ENCODE assay signal across 8 mouse cellular contexts in the genomic region with DNA sequence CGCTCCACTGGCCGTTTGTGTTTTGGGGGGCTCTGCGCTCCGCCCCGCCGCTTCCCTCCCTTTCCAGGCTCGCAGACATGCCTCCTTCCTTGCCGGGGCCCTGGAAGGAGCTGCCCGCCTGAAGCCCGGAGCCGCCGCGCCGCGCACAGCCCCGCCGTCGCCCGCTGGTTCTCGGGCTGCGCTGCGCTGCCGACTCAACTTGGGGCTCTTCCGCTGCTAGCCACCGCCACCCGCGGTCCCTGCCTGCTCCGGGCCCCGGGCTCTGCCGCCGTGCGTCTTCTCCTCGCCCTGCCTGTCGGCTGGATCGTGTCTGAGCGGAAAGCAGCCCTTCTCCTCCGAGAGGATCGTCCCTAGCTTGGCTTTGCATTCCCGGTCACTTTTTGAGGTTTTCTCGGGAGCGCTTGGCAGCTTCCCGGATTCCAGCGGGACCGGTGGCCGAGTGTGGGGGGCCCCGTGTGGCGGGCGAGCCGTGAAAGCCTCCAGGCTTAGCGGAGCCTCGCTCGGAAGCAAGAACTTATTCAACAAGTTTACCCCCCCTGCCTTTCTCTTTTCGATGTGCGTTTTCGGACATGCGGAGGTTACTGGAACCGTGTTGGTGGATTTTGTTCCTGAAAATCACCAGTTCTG. TPM values are rescaled to one million over a fixed set of nuclear protein-coding genes. Genes with fewer than 3 reads are reported as not detected.
DNase-seq lines count a peak whose midpoint lies in the region; ATAC-seq and TF ChIP-seq lines count a peak whose summit lies in the region.

No protein-coding gene starts in this region.

- H3K27me3 ChIP-seq in lung, embryonic 14.5 days (ENCODE audit: insufficient read depth, low read length), result no peaks in the 10 kb centered on the region
- no peaks in the 10 kb centered on the region for H3K27me3 ChIP-seq in forebrain, embryonic 15.5 days
- no peaks in the 10 kb centered on the region for H3K27me3 ChIP-seq in limb, embryonic 12.5 days
- no peaks in the 10 kb centered on the region for H3K27me3 ChIP-seq in neural tube, embryonic 14.5 days (ENCODE audit: control insufficient read depth, insufficient read depth, low read length)

- peak; percentile 72 for DNase-seq in adrenal gland, adult 2 months
- no peak for DNase-seq in adrenal gland, postnatal 4 days (ENCODE audit: low spot score in 2 of 2)
- no peak for DNase-seq in lung, embryonic 14.5 days
- DNase-seq in lung, postnatal 36 days, result no peak
- no peak for DNase-seq in cerebellum, adult 9-10 months

- peak overlapping the region; percentile 98 for H3K4me2 ChIP-seq in lung, embryonic 14.5 days
- H3K4me2 ChIP-seq in forebrain, embryonic 15.5 days (replicated peaks), result peak overlapping the region; percentile 95
- H3K4me2 ChIP-seq in limb, embryonic 12.5 days, result peak overlapping the region; percentile 94
- H3K4me2 ChIP-seq in neural tube, embryonic 14.5 days (ENCODE audit: low read depth, low read length), result peak overlapping the region; percentile 81

- ATAC-seq in lung, embryonic 14.5 days (ENCODE audit: insufficient read depth), result peak; percentile 57
- peak; percentile 73 for ATAC-seq in forebrain, embryonic 15.5 days (replicated peaks)
- no peak for ATAC-seq in limb, embryonic 12.5 days (ENCODE audit: insufficient number of reproducible peaks, insufficient read depth, low FRiP score, low TSS enrichment, low read depth)
- ATAC-seq in neural tube, embryonic 14.5 days (ENCODE audit: low read depth), result peak; percentile 56

- peak overlapping the region; percentile 91 for H3K9ac ChIP-seq in lung, embryonic 14.5 days
- H3K9ac ChIP-seq in forebrain, embryonic 15.5 days (replicated peaks), result peak overlapping the region; percentile 84
- peak overlapping the region; percentile 94 for H3K9ac ChIP-seq in limb, embryonic 12.5 days (replicated peaks)
- H3K9ac ChIP-seq in neural tube, embryonic 14.5 days (replicated peaks; ENCODE audit: low read depth, low read length), result peak overlapping the region; percentile 76

- H3K4me3 ChIP-seq in lung, embryonic 14.5 days (ENCODE audit: low read depth, low read length), result peak overlapping the region; percentile 75
- H3K4me3 ChIP-seq in forebrain, embryonic 15.5 days, result peak overlapping the region; percentile 84
- H3K4me3 ChIP-seq in limb, embryonic 12.5 days (replicated peaks), result peak overlapping the region; percentile 79
- H3K4me3 ChIP-seq in neural tube, embryonic 14.5 days (ENCODE audit: low read depth, low read length), result peak overlapping the region; percentile 67

- no peak for TF ChIP-seq CTCF in lung, embryonic 14.5 days (IDR thresholded peaks at IDR 0.05; ENCODE audit: low read depth)

- H3K9me3 ChIP-seq in lung, embryonic 14.5 days (ENCODE audit: low read depth, low read length), result no peaks in the 10 kb centered on the region
- H3K9me3 ChIP-seq in forebrain, embryonic 15.5 days, result no peaks in the 10 kb centered on the region
- 0 out of 2 replicates have a peak, but pooled peaks cover 3% of the 10 kb centered on the region for H3K9me3 ChIP-seq in limb, embryonic 12.5 days
- H3K9me3 ChIP-seq in neural tube, embryonic 14.5 days (ENCODE audit: control insufficient read depth, low read length), result no peaks in the 10 kb centered on the region

- under 1% methylated on average over 57 of the region's 57 CpGs for WGBS in lung, embryonic 14.5 days
- under 1% methylated on average over 56 of the region's 57 CpGs for WGBS in forebrain, embryonic 15.5 days
- WGBS in limb, embryonic 12.5 days, result under 1% methylated on average over 57 of the region's 57 CpGs
- under 1% methylated on average over 56 of the region's 57 CpGs for WGBS in neural tube, embryonic 14.5 days

- H3K4me1 ChIP-seq in lung, embryonic 14.5 days (ENCODE audit: insufficient read depth), result peaks cover 2% of the 10 kb centered on the region; the same call in 1 of the 2 replicates
- peaks cover 31% of the 10 kb centered on the region for H3K4me1 ChIP-seq in forebrain, embryonic 15.5 days
- peaks cover 23% of the 10 kb centered on the region for H3K4me1 ChIP-seq in limb, embryonic 12.5 days (replicated peaks)
- H3K4me1 ChIP-seq in neural tube, embryonic 14.5 days (ENCODE audit: control insufficient read depth, insufficient read depth, low read length), result peaks cover 16% of the 10 kb centered on the region

- H3K27ac ChIP-seq in lung, embryonic 14.5 days (ENCODE audit: low read depth), result peak overlapping the region; percentile 98
- peak overlapping the region; percentile 97 for H3K27ac ChIP-seq in forebrain, embryonic 15.5 days (replicated peaks)
- H3K27ac ChIP-seq in limb, embryonic 12.5 days, result peak overlapping the region; percentile 99
- H3K27ac ChIP-seq in neural tube, embryonic 14.5 days (ENCODE audit: low read depth, low read length), result peak overlapping the region; percentile 92

- no peaks in the 10 kb centered on the region for H3K36me3 ChIP-seq in lung, embryonic 14.5 days (ENCODE audit: insufficient read depth)
- H3K36me3 ChIP-seq in forebrain, embryonic 15.5 days, result no peaks in the 10 kb centered on the region
- H3K36me3 ChIP-seq in limb, embryonic 12.5 days, result peaks cover 4% of the 10 kb centered on the region; the same call in 1 of the 2 replicates
- no peaks in the 10 kb centered on the region for H3K36me3 ChIP-seq in neural tube, embryonic 14.5 days (ENCODE audit: control insufficient read depth, insufficient read depth, low read length)

RNA-seq across cellular contexts. Expression of a gene that starts 0.5 kb away (rescaled TPM):
- total RNA-seq in adrenal gland, adult 2 months (2021), result 100 to 1,000 TPM in 1 of 2 experiments, 10 to 100 TPM in 1; 92.6 to 116 TPM
- 75.9 and 130 TPM in 2 replicates for polyA plus RNA-seq in adrenal gland, adult 2 months (2012; rRNA removed)
- total RNA-seq in adrenal gland, postnatal 4 days (2021), result 100 to 1,000 TPM in 1 of 2 experiments, 10 to 100 TPM in 1; 94.8 to 106 TPM
- polyA plus RNA-seq in lung, embryonic 14.5 days (2014; fragmentation: Nextera tagmentation; extraction: Ambion mirVana), result 37.0 and 43.2 TPM in 2 replicates
- 30.1 and 34.9 TPM in 2 replicates for polyA plus RNA-seq in forebrain, embryonic 15.5 days (2015; fragmentation: Nextera tagmentation; extraction: Ambion mirVana)
- 37.5 and 39.8 TPM in 2 replicates for polyA plus RNA-seq in limb, embryonic 12.5 days (2016; fragmentation: Nextera tagmentation; extraction: Ambion mirVana)
- 42.3 and 48.0 TPM in 2 replicates for polyA plus RNA-seq in neural tube, embryonic 14.5 days (2014; fragmentation: Nextera tagmentation; extraction: Ambion mirVana)
